Mouse (Mus musculus) stomach, postnatal 0 days (tissue): Measurements from ENCODE around the gene Baz1b.

Experiments
- CTCF ChIP-seq: IDR thresholded peaks from 2 replicates; pipeline ENCODE4 v1.5.1; 2016; ENCODE audit warnings: antibody characterized with exemption, low read depth, mild to moderate bottlenecking, moderate library complexity
- EP300 ChIP-seq: optimal IDR thresholded peaks from 2 replicates; pipeline ENCODE3; 2016; ENCODE audit warnings: antibody characterized with exemption

- no peak for TF ChIP-seq CTCF
- TF ChIP-seq EP300: no peak
Measured at GRCm38 (mm10) chr5:135263866-135264503, 76.9 kb downstream of the Baz1b start.
